Mouse (Mus musculus): Measurements from ENCODE around the gene Arap1. TPM values are rescaled to one million over a fixed set of nuclear protein-coding genes. Genes with fewer than 3 reads are reported as not detected.

The Arap1 gene
- 7.2 TPM for polyA plus RNA-seq (2014; fragmentation: Illumina TruSeq; extraction: RNeasy Lipid Tissue Mini Kit (QIAGEN cat#74804); ENCODE audit: low read depth, low replicate concordance)

DNA sequence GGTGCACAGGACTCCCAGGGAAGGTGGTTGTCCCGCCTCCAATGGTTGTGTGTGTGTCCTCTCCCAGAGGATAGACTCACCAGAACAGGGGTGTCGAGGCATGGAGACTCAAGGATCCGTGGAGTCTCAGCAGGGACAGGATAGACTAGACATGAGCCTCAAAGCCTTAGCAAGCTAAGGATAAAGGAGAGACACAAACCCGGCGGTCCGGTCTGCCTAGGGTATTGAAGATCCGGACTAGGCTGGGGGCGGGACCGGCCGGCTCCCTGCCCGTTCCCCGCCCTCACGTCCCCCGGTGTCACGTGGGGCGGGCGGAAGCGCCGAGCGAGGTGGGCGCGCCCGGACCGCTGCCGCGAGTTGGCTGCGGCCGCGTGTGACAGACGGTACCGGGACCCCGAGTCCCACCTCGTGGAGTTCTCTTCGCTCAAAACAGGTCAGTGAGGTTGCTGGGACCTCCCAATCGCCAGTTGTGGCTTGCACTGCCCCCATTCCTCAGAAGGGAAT lies at the start of gene Arap1:
Arap1 (plus strand) TSS at position 301 of the 504 bp plus-strand sequence.

DNA sequence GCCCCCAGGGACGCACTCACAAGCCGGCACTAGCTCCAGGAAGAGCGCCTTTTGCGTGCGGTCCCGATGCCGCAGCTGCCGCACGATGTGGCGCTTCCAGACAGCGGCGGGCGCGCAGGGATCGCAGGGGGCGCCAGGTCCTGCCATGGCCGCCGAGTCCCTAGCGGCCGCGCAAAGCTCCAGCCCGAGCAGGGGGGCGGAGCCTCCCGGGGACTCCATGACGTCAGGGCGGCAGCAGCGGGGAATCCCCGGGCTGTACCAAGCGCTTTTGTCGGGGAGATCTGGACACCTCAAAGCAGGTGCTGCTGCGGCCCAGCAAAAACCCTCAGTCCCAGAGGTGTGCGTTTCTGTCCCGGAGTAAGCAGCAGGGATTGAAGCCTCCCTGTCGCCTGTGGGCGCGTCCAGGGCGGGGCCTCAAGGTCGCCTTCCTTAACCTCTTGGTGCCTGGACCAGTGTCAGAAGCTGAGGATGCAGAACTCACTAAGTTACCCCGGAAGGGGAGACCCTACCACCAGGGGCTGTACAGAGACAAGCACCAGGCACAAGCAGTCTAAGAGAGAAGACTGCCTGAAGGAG lies 45.9 kb upstream of the Arap1 start, which contains the start of gene Atg16l2:
Atg16l2 (minus strand) TSS at position 371 of the 576 bp plus-strand sequence.

GRCm38 (mm10) chr7:101317014-101317413 lies 30.9 kb upstream of the Arap1 start, which contains the start of gene Stard10:
Gene Stard10 (plus strand): TSS chr7:101317086.

DNA sequence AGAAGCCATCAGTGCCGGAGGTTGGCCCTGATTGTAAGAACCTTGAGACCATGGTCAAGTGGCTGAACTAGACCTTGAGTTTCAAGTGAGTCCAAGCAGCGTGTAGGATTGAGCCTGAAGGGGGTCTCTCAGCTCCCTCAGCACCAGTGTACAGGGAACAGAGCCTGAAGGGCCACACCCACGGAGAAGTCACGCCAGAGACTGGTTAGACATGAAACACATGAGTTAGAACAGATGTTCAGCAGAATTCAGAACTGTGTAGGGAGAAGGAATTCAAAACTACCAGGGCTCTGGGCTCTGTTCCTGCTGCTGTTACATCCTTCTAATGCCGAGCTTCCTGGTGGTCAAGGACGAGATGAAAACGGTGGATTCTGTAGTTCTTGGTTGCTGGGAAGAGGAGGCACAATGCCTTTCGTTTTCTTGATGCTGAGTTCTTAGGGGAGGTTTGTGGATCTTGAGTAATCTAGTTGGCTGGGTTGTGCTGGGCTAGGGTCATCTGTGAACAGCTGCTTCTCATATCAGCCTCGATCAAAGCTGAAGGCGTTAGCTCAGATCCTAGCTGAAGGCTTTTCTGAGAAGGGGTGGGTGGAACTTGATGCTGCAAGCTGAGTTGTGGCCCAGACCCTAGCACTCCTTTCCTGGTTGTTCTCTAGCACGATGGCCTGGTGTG lies 62.5 kb downstream of the Arap1 start, which contains the start of gene Gm45837:
Gm45837 (plus strand) TSS at position 620 of the 670 bp plus-strand sequence.

DNA sequence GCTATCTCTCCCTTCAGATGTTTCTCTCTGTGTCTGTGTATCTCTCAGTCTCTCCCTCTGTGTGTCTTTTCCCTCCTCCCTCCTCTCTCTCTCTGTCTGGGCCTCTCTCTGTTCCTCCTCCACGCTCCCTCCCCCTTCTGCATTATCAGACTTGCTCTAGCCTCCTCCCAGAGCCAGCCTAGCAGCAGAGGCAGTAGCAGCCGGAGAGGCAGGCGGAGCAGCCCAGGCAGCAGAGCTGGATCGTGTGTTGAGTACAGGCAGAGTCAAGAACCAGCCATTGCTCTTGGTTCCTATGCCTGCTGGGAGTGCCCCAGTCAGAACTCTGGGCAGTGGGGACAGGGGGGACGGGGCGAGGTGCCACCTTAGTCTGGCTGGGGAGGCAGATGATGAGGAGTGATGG lies 73.7 kb downstream of the Arap1 start, which contains the start of gene Pde2a:
Pde2a (plus strand) TSS at position 163 of the 400 bp plus-strand sequence.

Other genes with a start within 250 kb of the Arap1 start
- 2.6 TPM for gene Atg16l2, start 45.8 kb upstream of the Arap1 start, polyA plus RNA-seq (2014; fragmentation: Illumina TruSeq; extraction: RNeasy Lipid Tissue Mini Kit (QIAGEN cat#74804); ENCODE audit: low read depth, low replicate concordance)
- 39.0 TPM for gene Stard10, start 31.0 kb upstream of the Arap1 start, polyA plus RNA-seq (2014; fragmentation: Illumina TruSeq; extraction: RNeasy Lipid Tissue Mini Kit (QIAGEN cat#74804); ENCODE audit: low read depth, low replicate concordance)
- gene Gm45837, start 62.8 kb downstream of the Arap1 start, polyA plus RNA-seq (2014; fragmentation: Illumina TruSeq; extraction: RNeasy Lipid Tissue Mini Kit (QIAGEN cat#74804); ENCODE audit: low read depth, low replicate concordance) = not detected
- gene Pde2a, start 73.6 kb downstream of the Arap1 start, polyA plus RNA-seq (2014; fragmentation: Illumina TruSeq; extraction: RNeasy Lipid Tissue Mini Kit (QIAGEN cat#74804); ENCODE audit: low read depth, low replicate concordance) = 5.7 TPM
- 2.3 TPM for gene Art2b, start 237.5 kb downstream of the Arap1 start, polyA plus RNA-seq (2014; fragmentation: Illumina TruSeq; extraction: RNeasy Lipid Tissue Mini Kit (QIAGEN cat#74804); ENCODE audit: low read depth, low replicate concordance)